Mouse (Mus musculus) central nervous system, embryonic 14 days (tissue): ENCODE results near the gene Serpinb3d. TPM values are rescaled to one million over a fixed set of nuclear protein-coding genes. Genes with fewer than 3 reads are reported as not detected.

Experiments
- polyA plus RNA-seq: library from polyadenylated mRNA; depleted of rRNA; stranded (reverse); fragments of >200 nt; gene quantifications from 2 replicates; pipeline ENCODE4 v1.2.3, GENCODE M21; 2012; rRNA removed

The Serpinb3d gene
- not detected in 2 replicates for polyA plus RNA-seq

DNA sequence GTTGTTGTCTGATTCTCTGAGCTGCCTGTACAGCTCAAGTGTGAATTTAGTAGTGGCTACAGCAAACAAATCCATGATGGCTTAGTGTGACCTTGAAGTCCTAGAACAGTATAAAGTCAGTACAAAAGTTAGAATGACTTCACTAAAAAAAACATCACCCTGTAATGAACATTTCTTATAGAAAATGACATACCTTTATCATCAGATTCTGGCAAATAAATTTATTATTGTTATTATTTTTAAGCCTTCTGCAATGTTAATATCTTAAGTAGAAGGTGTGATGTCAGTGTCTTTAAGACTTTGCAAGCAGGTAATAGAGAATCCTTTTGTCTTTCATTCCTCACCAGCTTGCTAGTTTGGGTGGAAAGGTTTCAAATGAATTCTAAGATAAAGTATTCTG lies at the start of gene Serpinb3d:
Gene Serpinb3d (minus strand): TSS at position 101 of the 400 bp plus-strand sequence.

DNA sequence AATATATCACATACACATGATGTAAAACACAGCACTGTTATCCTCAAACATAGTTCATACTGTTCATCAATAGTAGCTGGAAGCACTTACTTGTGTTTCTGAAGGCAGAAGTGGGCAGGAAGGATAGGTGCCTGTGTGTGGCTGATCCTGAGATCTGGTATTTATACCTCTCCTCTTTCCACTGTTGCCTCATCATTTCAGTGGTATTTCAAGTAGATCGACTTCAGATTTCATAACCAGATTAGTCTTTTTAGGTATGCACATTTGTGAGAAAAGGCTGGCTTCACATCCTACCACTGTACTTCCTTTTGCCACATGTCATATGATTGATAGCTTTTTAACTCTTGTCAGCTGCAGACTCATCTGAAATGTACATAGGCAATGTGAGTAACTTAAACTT lies 31.1 kb downstream of the Serpinb3d start, which contains the start of gene Serpinb3a:
Gene Serpinb3a (minus strand): TSS at position 101 of the 400 bp plus-strand sequence.

Other genes with a start within 250 kb of the Serpinb3d start
- gene Serpinb5, start 222.3 kb downstream of the Serpinb3d start, polyA plus RNA-seq, result 0.02 and 0.49 TPM in 2 replicates
- gene Serpinb12, start 149.1 kb downstream of the Serpinb3d start, polyA plus RNA-seq, result 0.45 TPM in 1 of 2 replicates, not detected in the other
- not detected in 2 replicates for gene Serpinb13, start 102.5 kb downstream of the Serpinb3d start, polyA plus RNA-seq
- 0.34 TPM in 1 of 2 replicates, not detected in the other for gene Serpinb3a, start 31.2 kb downstream of the Serpinb3d start, polyA plus RNA-seq
- gene Serpinb3b, start 194.9 kb upstream of the Serpinb3d start, polyA plus RNA-seq, result 0.06 TPM in 1 of 2 replicates, not detected in the other
- gene Serpinb3c, start 194.9 kb upstream of the Serpinb3d start, polyA plus RNA-seq, result 0.21 TPM in 1 of 2 replicates, not detected in the other